Mouse (Mus musculus) heart, embryonic 15.5 days (tissue): ENCODE results near the gene Zfp280b. TPM values are rescaled to one million over a fixed set of nuclear protein-coding genes. Genes with fewer than 3 reads are reported as not detected.
"Not testable (repeated sequence)": the region's sequence is repeated elsewhere in the genome, so short reads cannot be mapped to it uniquely, and the experiment has no call there.

ENCODE experiments used
- ATAC-seq: fragments of 200-750 bp; cut with Nextera tagmentation; replicated peaks from 2 replicates; pipeline ENCODE4 v1.8.0; 2017; ENCODE audit warnings: low read depth, moderate TSS enrichment; ENCODE audit not compliant: insufficient number of reproducible peaks, insufficient read depth, low FRiP score
- H3K27ac ChIP-seq: fragments of 300-500 bp; sonication (generic); 2 replicates; pipeline ENCODE4 v1.5.1; 2015; ENCODE audit warnings: mild to moderate bottlenecking, inconsistent platforms
- H3K27me3 ChIP-seq: fragments of 300-500 bp; sonication (generic); 2 replicates; pipeline ENCODE4 v1.6.1; 2015; ENCODE audit warnings: inconsistent platforms
- H3K36me3 ChIP-seq: fragments of 300-500 bp; sonication (generic); 2 replicates; pipeline ENCODE4 v1.6.1; 2015; ENCODE audit warnings: mild to moderate bottlenecking, inconsistent platforms
- H3K4me1 ChIP-seq: fragments of 300-500 bp; sonication (generic); replicated peaks from 2 replicates; pipeline ENCODE4 v1.6.1; 2015; ENCODE audit warnings: inconsistent platforms
- H3K4me2 ChIP-seq: fragments of 300-500 bp; sonication (generic); 2 replicates; pipeline ENCODE4 v1.6.1; 2015; ENCODE audit warnings: inconsistent platforms, mild to moderate bottlenecking, moderate library complexity
- H3K4me3 ChIP-seq: fragments of 300-500 bp; sonication (generic); 2 replicates; pipeline ENCODE4 v1.5.1; 2015; ENCODE audit warnings: mild to moderate bottlenecking, inconsistent platforms
- H3K9ac ChIP-seq: fragments of 300-500 bp; sonication (generic); 2 replicates; pipeline ENCODE4 v1.6.1; 2015; ENCODE audit warnings: mild to moderate bottlenecking, inconsistent platforms
- H3K9me3 ChIP-seq: fragments of 300-500 bp; sonication (generic); replicated peaks from 2 replicates; pipeline ENCODE4 v1.6.1; 2016; ENCODE audit warnings: inconsistent platforms
- WGBS: fragments of 180-500 bp; shearing (Covaris S2); methylation state at CpG from one replicate; pipeline ENCODE4 v1.1.7; 2015; ENCODE audit warnings: mixed read lengths; 5-methylcytosine and 5-hydroxymethylcytosine counted together
- microRNA-seq: library from miRNA; unstranded; fragments of <30 nt; microRNA quantifications from one replicate; pipeline ENCODE4, GENCODE M21; 2016
- polyA plus RNA-seq: library from polyadenylated mRNA; unstranded; fragments of >200 nt; fragmentation: Nextera tagmentation; extraction: Ambion mirVana; gene quantifications from 2 replicates; pipeline ENCODE4 v1.2.1, GENCODE M21; 2015

Gene Zfp280b
- polyA plus RNA-seq, 1 experiment from 2014 or later: 10.1 TPM

GRCm38 (mm10) chr10:76067674-76068613, 35.5 kb downstream of the Zfp280b start:
- 37% methylated on average over 12 of the region's 12 CpGs for WGBS
- no peak for ATAC-seq
- H3K9me3 ChIP-seq: no peaks in the 10 kb centered on the region
- no peak overlapping the region for H3K27ac ChIP-seq
- H3K4me2 ChIP-seq: no peak overlapping the region
- H3K4me1 ChIP-seq: no peaks in the 10 kb centered on the region
- H3K36me3 ChIP-seq: no peaks in the 10 kb centered on the region
- H3K9ac ChIP-seq: no peak overlapping the region
- H3K4me3 ChIP-seq: no peak overlapping the region
- no peaks in the 10 kb centered on the region for H3K27me3 ChIP-seq

- ATAC-seq, H3K27me3 ChIP-seq, H3K36me3 ChIP-seq, H3K4me2 ChIP-seq, H3K9ac ChIP-seq, H3K9me3 ChIP-seq, H3K4me3 ChIP-seq, H3K4me1 ChIP-seq, H3K27ac ChIP-seq: not testable (repeated sequence)
- WGBS: 85% methylated on average over 5 of the region's 5 CpGs
Observed at GRCm38 (mm10) chr10:76072080-76072479, 39.6 kb downstream of the Zfp280b start.

- not testable (repeated sequence) for H3K9me3 ChIP-seq, H3K9ac ChIP-seq, H3K36me3 ChIP-seq, ATAC-seq, H3K27ac ChIP-seq, H3K4me1 ChIP-seq, H3K4me3 ChIP-seq, H3K27me3 ChIP-seq, H3K4me2 ChIP-seq
- 81% methylated on average over 2 of the region's 2 CpGs for WGBS
Observed at GRCm38 (mm10) chr10:76077008-76077407, 44.6 kb downstream of the Zfp280b start.

Small RNAs within 50 kb of the gene (microRNA-seq; reads per million reads assigned to microRNA genes)
- gene Mir6409: not detected

Other genes starting within 250 kb of the Zfp280b start
- 7.4 and 14.1 TPM in 2 replicates for gene Gstt1, start 234.1 kb upstream of the Zfp280b start, polyA plus RNA-seq
- gene Gstt4, start 210.1 kb upstream of the Zfp280b start, polyA plus RNA-seq: not detected in 2 replicates
- 10.4 and 16.3 TPM in 2 replicates for gene Gstt2, start 195.2 kb upstream of the Zfp280b start, polyA plus RNA-seq
- 1,758 and 1,798 TPM in 2 replicates for gene Mif, start 172.4 kb upstream of the Zfp280b start, polyA plus RNA-seq
- 1.4 and 1.9 TPM in 2 replicates for gene Derl3, start 139.2 kb upstream of the Zfp280b start, polyA plus RNA-seq
- 93.7 and 118 TPM in 2 replicates for gene Smarcb1, start 111.0 kb upstream of the Zfp280b start, polyA plus RNA-seq
- 530 and 565 TPM in 2 replicates for gene Chchd10, start 99.5 kb upstream of the Zfp280b start, polyA plus RNA-seq
- 25.6 and 38.1 TPM in 2 replicates for gene Mmp11, start 96.2 kb upstream of the Zfp280b start, polyA plus RNA-seq
- 0.68 and 0.71 TPM in 2 replicates for gene Gm867, start 92.0 kb upstream of the Zfp280b start, polyA plus RNA-seq
- gene Vpreb3, start 89.6 kb upstream of the Zfp280b start, polyA plus RNA-seq: 0.32 and 0.35 TPM in 2 replicates
- 0.05 and 0.15 TPM in 2 replicates for gene Gm5134, start 78.1 kb upstream of the Zfp280b start, polyA plus RNA-seq
- not detected in 2 replicates for gene Slc5a4b, start 78.3 kb downstream of the Zfp280b start, polyA plus RNA-seq
- gene Slc5a4a, start 114.8 kb downstream of the Zfp280b start, polyA plus RNA-seq: not detected in 2 replicates
- gene Prmt2, start 205.2 kb downstream of the Zfp280b start, polyA plus RNA-seq: 49.4 and 58.6 TPM in 2 replicates
- gene S100b, start 221.2 kb downstream of the Zfp280b start, polyA plus RNA-seq: 0.83 and 0.87 TPM in 2 replicates